Mouse (Mus musculus) T-cell, adult 2 months (primary cell): Measurements from ENCODE around the gene Sfxn5.

Experiments
- DNase-seq: peaks from one replicate; pipeline ENCODE4 v3.0.0; 2022; ENCODE audit warnings: low spot score

The Sfxn5 gene

DNA sequence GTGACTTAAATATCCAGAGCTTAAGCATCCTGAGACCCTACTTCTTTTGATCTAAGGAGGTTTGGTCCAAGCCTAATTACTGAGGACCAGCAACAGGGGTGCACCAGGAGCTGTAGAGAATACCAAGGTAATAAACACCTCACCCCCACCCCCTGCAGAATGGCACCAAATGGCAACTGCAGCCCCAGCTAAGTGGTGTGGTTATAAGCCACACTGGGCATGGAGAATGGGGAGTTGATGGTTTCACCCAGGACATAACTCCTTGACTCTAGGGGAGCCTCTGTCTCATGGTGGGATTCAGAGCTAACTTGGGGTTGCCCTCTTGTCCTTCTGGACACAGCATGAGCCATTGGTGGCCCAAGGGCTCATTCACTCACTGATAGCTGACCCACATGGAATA lies 1.0 kb upstream of the Sfxn5 start:
- DNase-seq: no peak

DNA sequence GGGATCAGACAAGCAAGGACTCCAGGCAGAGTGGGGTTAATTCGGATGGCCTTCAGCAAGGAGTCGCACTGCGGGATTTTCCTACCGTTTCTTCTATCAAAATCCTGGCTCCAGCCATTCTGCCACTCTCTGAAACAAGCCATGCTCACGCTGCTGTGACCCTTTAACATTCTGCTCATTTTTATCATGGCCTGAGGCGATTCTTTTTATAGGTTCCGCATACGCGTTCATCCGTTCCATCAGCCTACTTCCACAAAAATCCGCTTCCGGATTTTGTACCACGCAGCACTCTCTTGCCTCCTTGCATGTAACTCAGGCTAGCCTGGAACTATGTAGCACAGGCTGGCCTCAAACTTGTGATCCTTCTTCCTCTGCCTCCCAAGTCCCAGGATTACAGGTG lies 510 bp upstream of the Sfxn5 start:
- DNase-seq: peak; percentile 11

DNA sequence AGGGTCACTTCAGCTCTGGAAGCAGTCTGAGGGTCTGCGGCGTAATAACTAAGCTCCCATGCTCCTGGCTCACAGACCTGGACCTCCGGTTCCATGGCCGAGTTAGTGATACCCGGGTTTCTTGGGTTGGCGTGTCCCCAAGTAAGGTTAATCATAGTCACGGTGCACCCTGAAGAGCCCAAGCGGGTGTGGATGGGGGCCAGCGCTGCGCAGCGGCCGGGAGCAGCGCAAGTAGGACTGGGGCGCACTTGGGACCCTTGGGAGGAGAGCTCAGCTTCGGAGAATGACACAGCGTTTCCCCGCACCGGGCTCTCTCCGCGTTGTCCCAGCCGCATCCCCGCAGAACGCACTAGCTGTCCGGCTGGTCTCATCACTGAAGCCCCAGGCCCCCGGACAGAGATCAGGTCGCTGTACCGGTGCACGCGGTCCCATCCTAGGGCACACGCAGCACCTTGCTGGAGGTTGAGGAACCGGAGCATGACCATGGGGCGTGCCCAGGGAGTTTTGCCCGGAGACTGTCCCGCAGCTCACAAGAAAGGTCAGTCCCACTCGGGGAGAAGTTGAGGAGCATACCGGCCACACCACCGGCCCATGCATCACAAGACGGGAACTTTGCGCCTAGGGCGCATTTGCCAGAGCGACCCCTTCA lies 747 bp downstream of the Sfxn5 start:
- DNase-seq: peak; percentile 14

DNA sequence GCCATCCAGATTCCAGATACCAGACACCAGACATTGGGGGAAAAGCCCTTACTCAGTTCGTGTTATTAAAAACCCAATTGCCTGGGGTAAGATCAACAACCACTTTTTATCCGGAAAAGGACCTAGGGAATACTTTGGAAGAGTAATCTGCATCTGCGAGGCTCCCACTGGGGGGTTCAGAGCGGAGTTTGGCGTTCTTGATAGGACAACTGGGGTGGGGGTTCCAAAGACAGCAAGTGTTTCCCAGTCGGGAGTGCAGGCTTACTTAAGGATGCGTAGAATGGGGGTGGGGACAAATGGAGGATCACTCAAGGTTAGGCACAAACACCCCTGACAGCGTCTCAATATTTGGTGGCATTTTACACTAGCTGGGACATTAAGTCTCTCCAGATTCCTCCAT lies 1.5 kb downstream of the Sfxn5 start:
- DNase-seq: no peak

DNA sequence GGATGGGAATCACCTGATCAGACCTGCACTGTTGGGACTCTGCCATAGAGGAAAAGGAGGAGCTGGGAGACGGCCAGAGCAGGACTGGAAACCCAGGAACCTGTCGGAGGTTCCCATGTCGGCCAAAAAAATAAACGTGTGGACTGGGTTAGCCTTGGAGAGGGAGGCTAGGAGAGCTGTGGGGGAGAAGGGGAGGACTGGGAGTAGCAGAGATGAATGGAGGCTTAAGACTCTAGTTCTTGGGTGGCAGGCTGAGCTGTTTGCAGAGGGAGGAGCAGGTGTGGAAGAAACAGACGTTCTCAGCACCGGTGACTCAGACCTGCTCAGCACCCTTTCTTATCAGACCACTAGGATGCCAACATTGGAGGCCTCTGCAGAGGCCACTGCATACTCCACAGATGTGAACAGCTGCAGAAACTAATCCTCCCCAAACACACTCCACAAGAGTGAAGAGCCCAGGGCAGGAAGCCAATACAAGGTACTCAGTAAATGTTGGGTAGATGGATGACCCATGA lies 1.9 kb downstream of the Sfxn5 start:
- DNase-seq: no peak

DNA sequence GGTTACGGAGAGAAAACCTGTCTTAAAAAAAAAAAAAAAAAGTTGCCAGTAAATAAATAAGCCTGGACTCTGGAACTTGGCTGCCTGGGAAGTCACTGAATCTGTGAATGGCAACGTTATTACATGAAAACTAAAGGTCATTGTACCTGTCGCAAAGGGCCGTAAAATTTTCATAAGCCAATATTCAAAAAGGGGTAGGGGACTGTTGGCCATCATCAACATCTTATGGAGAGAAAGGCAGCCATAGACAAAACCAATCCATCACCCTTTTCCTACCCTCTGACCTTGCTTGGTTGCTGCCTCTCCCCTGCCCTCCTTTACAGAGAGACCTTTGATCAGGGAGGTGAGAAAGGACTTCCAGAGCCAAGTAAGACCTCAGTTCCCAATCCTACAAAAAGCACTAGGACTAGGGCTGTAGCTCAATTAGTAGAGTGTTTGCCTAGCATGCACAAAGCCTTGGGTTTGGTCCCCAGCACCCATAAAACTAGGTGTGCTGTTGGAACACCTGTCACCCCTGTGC lies 3.5 kb downstream of the Sfxn5 start:
- DNase-seq: no peak

DNA sequence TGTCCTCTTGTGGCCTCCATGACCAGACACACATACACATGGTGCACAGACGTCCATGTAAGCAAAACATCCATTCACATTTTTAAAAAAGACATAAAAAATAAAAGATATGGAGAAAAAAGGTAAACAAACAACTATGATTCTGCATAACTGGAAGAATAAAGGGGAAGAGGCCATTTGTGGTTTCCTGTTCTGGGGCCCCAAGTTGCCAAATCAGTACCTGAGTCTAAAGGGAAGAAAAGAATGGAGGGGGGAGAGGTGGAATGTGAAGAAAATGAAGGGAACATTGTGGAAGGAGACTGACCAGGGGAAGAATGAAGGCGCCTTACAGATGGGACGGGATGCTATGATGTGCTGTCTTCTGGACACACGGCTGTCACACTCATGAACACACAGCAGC lies 6.7 kb downstream of the Sfxn5 start:
- DNase-seq: no peak

DNA sequence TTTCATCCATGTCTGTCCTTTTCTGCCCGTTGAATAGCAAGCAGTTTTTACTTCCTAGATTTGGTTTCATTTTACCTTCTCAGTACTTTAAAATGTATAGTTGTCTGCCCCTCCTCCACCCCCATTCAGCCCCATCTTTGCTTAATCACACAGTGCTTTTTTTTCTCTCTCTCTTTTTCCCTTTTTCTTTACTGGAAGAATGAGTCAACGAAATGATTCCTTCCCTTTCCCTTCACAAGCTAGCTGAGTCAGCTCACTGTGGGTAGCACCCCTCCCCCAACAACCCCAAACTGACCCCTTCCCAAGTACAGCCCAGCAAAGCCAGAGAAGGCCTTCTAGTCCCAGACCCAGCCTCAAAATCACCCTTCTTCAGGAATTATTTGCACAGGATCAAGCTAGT lies 8.1 kb downstream of the Sfxn5 start:
- no peak for DNase-seq

DNA sequence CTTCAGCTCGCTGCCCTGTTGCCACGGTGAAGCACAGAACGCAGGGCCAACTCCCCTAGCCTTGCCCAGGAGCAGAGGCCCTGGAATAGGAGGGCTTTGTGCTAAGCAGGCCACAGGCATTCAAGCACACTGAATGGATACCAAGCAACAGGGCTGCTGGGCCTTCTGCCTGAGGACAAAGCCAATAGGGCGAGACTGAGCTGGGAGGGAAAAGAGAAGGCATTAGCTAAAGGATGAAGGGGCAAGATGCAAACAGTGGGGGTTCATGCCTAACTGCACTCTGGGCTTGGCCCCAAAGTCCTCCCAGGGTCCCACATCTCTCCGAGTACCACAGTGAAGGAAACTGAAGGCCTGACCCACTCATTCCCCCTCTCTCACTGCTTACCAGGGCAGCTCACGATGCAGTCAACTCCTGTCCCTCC lies 12.8 kb downstream of the Sfxn5 start:
- DNase-seq: no peak

DNA sequence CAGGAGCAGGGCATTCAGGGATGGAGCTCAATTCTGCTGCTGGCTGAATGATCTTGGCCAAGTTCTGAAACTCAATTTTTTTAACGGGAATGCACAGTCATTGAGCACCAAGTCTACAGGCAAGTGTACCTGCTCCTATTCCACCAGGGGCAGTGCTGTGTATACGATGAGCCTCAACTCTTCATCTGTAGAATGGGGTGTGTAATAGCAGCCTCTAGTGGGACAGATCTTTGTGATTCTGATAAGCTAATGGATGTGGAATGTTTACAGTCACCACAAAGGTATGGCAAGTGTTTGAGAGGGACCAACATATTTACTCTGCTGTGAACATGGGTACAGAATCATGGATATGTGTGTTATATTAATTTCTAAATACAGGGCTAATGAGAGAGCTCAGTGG lies 17.0 kb downstream of the Sfxn5 start:
- DNase-seq: no peak

DNA sequence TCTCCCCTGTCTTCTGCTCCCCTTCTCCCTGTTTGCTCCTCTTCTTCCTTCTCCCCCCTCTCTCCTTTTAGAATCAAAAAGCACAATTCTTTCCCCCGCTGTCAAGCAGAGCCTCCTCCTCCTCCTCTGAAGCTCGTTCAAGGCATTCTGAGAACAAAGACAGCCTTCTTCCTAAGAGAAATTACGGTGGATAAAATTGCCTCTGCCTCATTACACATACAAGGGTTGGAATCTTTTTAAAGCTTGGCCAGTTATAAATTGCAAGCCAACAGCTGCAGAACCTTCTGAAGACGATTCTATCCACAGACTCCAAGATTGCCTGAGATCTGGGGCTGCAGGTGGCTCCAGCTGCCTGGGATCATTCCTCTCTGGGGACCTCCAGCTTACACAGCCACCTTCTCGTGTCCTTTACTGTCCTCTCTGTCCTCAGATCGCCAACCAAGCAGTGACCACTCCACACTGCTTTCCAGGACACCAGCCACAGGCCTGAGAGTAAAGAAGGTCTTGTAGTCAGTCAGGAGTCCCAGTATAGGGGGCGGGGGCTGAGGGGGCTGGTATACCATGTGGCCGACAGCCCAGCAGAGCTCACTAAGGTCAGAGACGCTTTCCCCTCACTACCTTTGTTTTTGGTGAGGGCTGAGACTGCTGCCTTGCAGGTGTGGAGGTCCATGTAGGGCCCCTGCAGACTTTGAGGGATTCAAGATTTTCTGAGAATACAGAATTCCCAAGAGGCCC lies 19.0 kb downstream of the Sfxn5 start:
- DNase-seq: no peak

DNA sequence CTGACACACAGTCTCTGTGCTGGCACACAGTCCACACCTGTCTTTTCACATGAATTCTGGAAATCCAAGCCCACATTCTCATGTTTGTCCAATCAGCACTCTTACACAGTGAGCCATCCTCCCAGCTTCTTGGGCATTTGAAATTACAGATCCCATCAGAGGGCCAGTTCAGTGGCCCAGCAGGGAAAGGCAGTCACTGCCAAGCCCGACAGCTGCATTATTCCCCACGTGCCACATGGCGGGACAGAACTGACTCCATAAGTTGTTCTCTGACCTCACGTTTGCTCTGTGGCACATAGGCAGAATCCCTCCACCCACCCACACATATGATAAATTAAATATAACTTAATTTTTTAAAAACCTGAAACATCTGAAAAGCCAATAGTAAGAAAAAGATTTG lies 25.3 kb downstream of the Sfxn5 start:
- no peak for DNase-seq

DNA sequence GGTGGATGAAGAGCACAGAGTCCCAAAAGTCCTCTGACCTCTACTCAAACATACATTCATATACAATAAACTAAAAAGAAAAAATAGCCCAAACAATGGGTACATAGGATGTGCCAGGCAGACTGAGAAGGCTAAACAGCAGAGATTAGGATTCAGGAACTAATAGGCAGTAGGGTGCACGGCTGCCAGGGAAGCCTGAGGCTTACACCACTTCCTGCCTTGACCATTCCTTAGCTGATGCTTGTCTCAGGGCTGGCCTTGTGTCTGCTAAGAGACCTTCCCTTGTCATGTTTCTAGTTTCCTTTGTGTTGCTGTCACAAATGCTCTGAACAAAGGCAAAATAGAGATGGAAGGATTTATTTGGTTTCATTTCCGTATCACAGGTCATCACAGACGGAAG lies 26.8 kb downstream of the Sfxn5 start:
- DNase-seq: no peak

DNA sequence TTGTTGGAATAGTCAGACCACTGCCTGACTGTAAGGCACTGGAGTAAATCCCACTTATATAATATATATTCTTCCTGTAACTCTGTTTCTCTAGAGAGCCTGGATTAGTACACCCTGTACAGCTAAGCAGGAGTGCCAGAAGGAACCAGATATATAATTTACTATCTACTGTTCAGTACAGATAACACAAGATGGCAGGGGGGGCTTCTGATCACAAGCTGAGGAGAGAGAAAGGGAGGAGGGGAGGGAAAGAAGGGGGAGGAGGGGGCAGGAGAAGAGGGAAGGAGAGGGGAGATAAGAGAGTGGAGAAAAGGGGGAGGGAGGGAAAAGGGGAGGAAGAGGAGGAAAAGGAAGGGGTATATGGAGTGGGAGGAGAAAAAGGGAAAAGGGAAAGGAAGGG lies 27.4 kb downstream of the Sfxn5 start:
- DNase-seq: no peak

DNA sequence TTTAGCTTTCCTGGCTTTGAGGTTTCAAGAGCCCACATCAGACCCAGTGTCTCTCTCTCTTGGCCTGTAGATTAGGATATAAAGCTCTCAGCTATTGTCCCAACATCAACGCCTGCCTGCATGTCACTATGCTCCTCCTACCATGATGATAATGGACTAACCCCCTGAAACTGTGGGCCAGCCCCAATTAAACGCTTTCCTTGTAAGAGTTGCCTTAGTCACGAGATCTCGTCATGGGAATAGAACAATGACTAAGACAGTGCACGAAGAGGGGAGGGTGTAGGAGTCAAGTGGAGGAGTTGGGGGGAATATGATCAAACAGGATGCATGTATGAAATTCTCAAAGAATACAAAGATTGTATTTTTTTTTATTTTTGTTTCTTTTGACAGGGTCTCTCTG lies 28.3 kb downstream of the Sfxn5 start:
- no peak for DNase-seq

DNA sequence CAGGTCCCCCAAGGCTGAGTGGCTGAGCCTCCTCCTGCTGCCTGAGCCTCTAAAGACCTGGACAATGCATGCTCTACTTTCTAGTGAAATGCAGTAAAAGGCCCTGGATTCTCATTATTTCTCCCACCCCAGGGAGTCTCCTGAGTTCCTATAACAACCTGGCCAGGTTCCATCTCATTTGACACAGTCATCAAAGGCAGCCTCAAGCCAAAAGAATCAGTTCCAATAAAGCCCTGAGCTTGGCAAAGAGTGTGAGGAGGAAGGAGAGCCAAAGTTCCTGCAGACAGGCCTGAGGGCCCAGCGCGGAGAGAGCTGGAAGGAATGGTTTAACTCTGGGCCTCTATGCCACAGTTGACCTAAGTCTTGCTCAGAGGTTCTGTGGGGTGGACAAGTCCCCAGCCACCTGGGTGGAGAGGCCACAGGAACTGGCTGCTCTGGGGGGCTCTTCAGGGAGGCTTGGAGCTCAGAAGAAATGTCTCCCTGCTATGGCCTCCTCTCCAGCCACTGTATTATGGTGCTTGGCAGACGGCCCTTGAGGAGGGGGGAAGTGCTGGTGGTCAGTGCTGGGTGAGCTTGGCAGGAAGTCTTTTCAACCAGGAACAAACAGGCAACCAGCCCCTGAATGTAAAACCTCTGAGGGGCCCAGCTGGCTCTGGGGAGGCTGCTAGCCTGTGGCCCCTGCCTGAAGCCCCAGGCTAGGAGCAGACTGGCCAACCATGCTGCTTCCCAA lies 30.7 kb downstream of the Sfxn5 start:
- DNase-seq: no peak

DNA sequence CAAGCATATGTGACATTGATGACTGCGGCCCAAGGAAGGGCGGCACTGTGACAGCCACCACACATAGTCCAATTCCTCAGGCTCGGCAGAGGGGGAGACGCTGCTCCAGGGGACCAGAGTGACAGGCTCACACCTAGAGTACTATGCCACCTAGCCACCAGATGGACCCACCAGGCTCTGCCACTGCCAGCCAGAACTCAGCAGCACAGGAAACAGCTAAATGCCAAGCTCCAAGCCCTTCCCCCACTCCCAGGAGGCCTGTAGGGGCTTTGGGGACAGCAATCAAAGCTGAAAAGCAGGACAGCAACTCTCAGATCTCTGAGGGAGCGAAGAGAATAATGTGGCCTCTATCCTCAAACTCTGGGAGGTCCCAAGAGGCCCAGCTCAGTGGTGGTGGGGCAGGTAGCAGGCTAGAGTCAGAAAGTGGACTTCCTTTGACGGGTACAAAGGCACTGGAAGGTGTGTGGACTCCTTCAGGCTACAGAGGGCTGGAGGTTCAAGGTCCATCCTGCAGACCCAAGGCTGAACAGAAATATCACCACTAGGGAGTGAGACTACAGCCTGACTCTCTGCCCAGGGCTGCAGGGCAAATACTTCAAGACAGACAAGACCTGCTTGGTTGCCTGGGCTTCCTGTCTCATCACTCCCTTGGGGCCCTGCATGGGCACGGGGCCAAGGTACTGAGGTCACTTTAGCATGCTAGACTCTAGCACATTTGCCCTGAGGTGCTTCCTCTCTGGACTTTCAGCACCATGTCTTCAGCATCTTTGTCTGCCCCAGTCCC lies 37.6 kb downstream of the Sfxn5 start:
- peak; percentile 8 for DNase-seq

DNA sequence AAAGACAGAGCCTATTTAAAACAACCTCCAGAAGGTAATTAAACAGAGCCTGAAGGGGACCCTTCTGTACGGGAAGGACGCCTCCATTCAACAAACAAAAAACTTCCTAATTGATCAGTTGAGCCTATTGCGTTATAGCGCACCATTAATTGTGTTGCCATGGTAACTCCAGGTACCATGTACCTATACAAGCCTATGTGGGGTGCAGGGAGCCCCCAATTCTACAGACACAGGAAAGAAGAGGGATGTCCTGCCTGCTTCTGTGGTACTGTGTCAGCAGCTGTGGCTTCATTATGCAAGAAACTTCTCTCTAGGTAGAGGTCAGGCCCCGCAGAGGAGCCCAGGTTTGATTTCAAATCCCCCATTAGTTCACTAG lies 39.2 kb downstream of the Sfxn5 start:
- no peak for DNase-seq

DNA sequence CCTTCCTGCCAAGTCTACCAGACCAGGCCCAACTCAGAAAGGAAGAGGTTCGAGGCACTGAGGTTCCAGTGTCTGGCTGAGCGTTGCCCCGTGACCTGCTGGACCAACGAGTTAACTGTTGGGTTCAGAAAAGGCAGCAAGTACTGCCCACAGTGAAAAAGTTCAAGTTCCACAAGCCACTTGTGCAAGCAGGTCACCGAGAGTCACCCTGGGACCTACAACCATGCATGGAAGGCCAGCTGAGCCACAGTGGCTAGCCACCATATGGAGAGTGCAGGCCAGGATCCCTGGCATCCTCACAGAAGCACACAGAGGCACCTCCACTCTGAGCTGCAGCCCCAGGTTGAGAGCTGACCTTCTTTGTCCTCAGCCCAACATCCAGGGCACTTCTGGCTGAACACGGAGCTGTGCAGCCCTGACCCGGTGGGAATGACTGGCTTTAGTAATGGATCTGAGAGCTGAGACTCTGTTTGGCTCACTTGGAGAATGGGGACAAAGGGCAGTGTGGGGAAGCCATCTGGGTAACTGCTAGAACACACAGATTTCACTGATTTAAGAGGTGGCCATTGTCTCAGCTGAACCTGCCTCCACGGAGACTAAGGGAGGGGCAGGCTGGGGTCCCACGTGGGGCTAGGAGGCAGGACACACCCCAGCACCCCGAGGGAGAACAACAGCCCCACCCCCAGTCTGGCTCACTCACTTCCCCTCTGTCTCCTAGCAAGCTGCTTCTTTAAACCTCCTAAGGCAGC lies 39.8 kb downstream of the Sfxn5 start:
- DNase-seq: no peak

DNA sequence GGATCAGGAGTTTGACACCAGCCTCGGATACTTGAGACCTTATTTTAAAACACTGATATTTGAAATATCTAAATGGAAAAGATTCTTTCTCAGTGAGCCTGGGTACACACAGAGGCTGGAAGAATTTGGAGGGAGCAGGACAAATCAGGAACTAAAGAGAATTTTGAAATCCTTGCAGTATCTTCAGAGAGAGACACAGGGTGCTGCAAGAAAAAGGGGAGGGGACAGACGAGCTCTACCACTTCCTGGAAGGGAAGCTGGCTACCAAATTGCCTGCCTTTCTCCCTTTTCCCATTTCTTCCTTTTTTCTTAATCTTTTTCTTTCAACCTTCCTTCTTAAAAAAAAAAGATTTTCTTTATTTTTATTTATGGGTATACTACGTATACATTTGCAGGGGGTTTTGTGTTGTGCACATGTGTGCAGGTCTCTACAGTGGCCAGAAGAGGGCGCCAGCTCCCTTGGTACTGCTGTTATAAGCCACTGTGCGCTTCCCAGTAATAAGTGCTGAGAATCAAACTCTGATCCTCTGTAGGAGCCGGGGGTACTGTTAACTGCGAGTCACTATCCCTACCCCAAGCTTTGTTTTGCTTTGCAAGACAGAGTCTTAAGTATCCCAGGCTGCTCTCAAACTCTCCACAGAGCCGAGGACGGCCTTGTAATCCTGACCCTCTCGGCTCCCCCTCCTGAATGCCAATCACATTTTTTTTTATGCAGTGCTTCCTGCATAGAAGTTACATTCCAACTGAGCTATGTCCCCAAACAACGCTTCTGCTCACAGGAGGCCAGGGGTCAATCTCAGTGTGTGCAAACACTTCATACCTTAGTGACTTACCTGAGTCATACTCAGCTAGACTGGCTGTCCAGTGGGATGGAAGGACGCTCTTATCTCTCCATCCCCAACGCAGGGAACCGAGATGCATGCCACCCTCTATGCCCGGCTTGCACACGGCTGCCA lies 42.1 kb downstream of the Sfxn5 start:
- DNase-seq: no peak
